Mouse (Mus musculus) E14TG2a.4 (cell line): ENCODE measurements at regions not wholly inside any gene's neighbourhood (a gene's known extent, or its start where the extent isn't known, plus 50 kb on each side); places are given as distances from the start of the nearest gene placed in this dataset.

Experiments
- CTCF ChIP-seq: conservative IDR thresholded peaks from 2 replicates; pipeline ENCODE4 v1.5.1; 2014; ENCODE audit warnings: low read length
- NANOG ChIP-seq: IDR thresholded peaks from 2 replicates; pipeline ENCODE4 v1.6.1; 2014; ENCODE audit warnings: borderline replicate concordance, low read length, mixed read lengths
- POU5F1 ChIP-seq: IDR thresholded peaks from 2 replicates; pipeline ENCODE4 v1.6.1; 2014; ENCODE audit warnings: low read length, borderline replicate concordance

DNA sequence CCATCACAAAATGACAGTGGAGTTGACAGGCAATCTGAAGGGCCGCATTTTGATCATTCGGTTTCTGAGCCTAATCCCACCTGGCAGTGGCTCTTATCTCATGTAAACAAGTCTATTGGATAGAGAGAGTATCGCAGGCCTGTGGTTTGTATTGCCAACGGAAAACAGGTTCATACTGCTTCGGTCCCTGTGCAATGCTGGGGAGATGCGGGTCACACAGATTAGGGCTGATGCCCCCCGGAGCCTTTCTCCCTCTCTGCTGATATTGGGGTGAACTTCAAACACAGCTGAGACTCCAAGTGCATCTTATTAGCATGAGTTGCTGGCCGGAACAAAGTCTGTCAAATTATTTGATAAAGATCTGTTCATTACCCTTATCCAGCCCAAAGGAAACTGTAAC lies 451.2 kb downstream of the Prdm2 start:
- TF ChIP-seq CTCF (no peak), POU5F1 (no peak), NANOG (no peak)
